In the genomic region with DNA sequence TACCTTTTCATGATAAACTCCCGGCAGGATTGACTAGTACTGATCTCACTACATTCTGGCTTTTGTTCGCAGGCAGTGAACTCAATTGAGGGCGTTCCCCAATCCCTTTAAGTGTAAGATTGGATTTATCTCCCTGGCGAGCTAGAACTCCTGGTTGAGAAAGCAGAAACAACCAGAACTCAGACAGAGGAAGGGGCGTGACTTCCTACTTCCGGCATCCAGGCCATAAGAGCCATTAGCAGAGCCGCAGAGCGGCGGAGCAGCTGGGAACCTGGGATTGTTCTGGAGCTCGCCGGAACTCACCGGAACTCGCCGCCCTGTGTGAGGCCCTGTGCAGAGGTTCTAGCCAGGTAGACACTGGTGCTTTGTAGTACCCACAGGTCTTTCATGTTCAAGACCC, we compare ENCODE assay signal across 17 mouse cellular contexts. TPM values are rescaled to one million over a fixed set of nuclear protein-coding genes. Genes with fewer than 3 reads are reported as not detected.
DNase-seq lines count a peak whose midpoint lies in the region.
"Had no signal": no experiment of that assay in that cellular context is flagged by ENCODE, and none has a peak within 500 bp of the region (broad histone marks: within the 10 kb centered on the region; RNA-seq: fewer than 3 reads in every experiment).

No protein-coding gene starts in this region.

- intact Hi-C loops in heart, postnatal 36 days (cut with DNase I) = no loop called here
- intact Hi-C loops in heart, postnatal 25 days (cut with DNase I) = loop anchor here (2.0 kb wide), 1 partner anchor 21 kb away; no protein-coding TSS in a partner anchor

- DNase-seq in heart, postnatal 36 days = peak; percentile 18 to 27
- DNase-seq in heart, postnatal 25 days (ENCODE audit: low spot score) = no peak
- peak; percentile 93 for DNase-seq in ES-CJ7 (ENCODE audit: low read depth, low spot score)
- peak; percentile 75 for DNase-seq in WW6 (ENCODE audit: low read depth, low spot score)
- DNase-seq in testis, postnatal 14 days (ENCODE audit: low spot score) = peak; percentile 40
- no peak for DNase-seq in kidney, postnatal 10 days
- DNase-seq in layer of hippocampus, postnatal 14 days (ENCODE audit: low spot score in 2 of 2) = no peak
- DNase-seq: adrenal gland, adult 2 months; cerebellum, adult 9-11 months; gastrocnemius, postnatal 36 days; kidney, adult 9 months; kidney, postnatal 36 days; lung, embryonic 14.5 days; right cerebral cortex, adult 18-20 months; thymus, adult 18-20 months had no signal

RNA-seq across cellular contexts. Expression of gene Krcc1, which starts 22.0 kb away (rescaled TPM):
- 10 to 100 TPM; 51.9 to 56.0 TPM for total RNA-seq in heart, postnatal 36 days (2021)
- total RNA-seq in heart, postnatal 25 days (2021) = 10 to 100 TPM; 54.6 to 54.9 TPM
- 10 to 100 TPM; 14.8 to 16.6 TPM for total RNA-seq in layer of hippocampus, postnatal 14 days (2021)

RNA-seq across cellular contexts. Expression of gene Smyd1, which starts 28.5 kb away (rescaled TPM):
- 100 to 1,000 TPM; 351 to 373 TPM for total RNA-seq in heart, postnatal 36 days (2021)
- total RNA-seq in heart, postnatal 25 days (2021) = 100 to 1,000 TPM; 375 to 394 TPM
- total RNA-seq in layer of hippocampus, postnatal 14 days (2021) = 1 to 10 TPM; 1.4 to 4.0 TPM
- total RNA-seq: MEL had no signal

RNA-seq across cellular contexts. Expression of gene Cd8b1, which starts 29.1 kb away (rescaled TPM):
- total RNA-seq in heart, postnatal 36 days (2021) = under 1 TPM in 1 of 2 experiments, not detected in 1; 0.25 TPM
- total RNA-seq in heart, postnatal 25 days (2021) = not detected
- not detected for total RNA-seq in layer of hippocampus, postnatal 14 days (2021)
- total RNA-seq: left cerebral cortex, adult 2 months; MEL had no signal

Comparison
In these comparisons a context has a peak if more than half of its experiments do, and no peak if none do; other contexts are left out.
1. DNase-seq: peak in heart, postnatal 36 days (2 of 2), ES-CJ7 (single experiment), WW6 (single experiment) and testis, postnatal 14 days (single experiment); none in heart, postnatal 25 days (single experiment), kidney, postnatal 10 days (single experiment) and layer of hippocampus, postnatal 14 days (0 of 2).
2. RNA of gene Smyd1, which starts 28.5 kb away (total RNA-seq): 375 to 394 TPM in heart, postnatal 25 days and 351 to 373 TPM in heart, postnatal 36 days; 1.4 to 4.0 TPM in layer of hippocampus, postnatal 14 days; every median in the first group is over 10 times any median in the second.